Comparison of ENCODE assay signal across 20 mouse cellular contexts in genomic region chr2:115964911-115965310, GRCm38 (mm10).
DNase-seq lines count a peak whose midpoint lies in the region; ATAC-seq and TF ChIP-seq lines count a peak whose summit lies in the region.
"Had no signal": no experiment of that assay in that cellular context is flagged by ENCODE, and none has a peak within 500 bp of the region (broad histone marks: within the 10 kb centered on the region; RNA-seq: fewer than 3 reads in every experiment).

No protein-coding gene starts in this region.

- no peak overlapping the region for H3K4me2 ChIP-seq in hindbrain, embryonic 13.5 days
- H3K4me2 ChIP-seq in neural tube, embryonic 13.5 days: no peak overlapping the region
- H3K4me2 ChIP-seq in hindbrain, postnatal 0 days (ENCODE audit: low read depth, low read length): no peak overlapping the region
- H3K4me2 ChIP-seq: heart, embryonic 11.5 days; liver, embryonic 13.5 days had no signal

- H3K9me3 ChIP-seq in hindbrain, embryonic 13.5 days: no peaks in the 10 kb centered on the region
- no peaks in the 10 kb centered on the region for H3K9me3 ChIP-seq in hindbrain, embryonic 10.5 days
- no peaks in the 10 kb centered on the region for H3K9me3 ChIP-seq in neural tube, embryonic 13.5 days
- H3K9me3 ChIP-seq in hindbrain, postnatal 0 days (ENCODE audit: low read length): no peaks in the 10 kb centered on the region
- H3K9me3 ChIP-seq: liver, embryonic 13.5 days had no signal

- H3K4me3 ChIP-seq in hindbrain, embryonic 13.5 days: no peak overlapping the region
- no peak overlapping the region for H3K4me3 ChIP-seq in hindbrain, embryonic 10.5 days
- H3K4me3 ChIP-seq in neural tube, embryonic 13.5 days: no peak overlapping the region
- H3K4me3 ChIP-seq in hindbrain, postnatal 0 days (ENCODE audit: low read length): no peak overlapping the region
- H3K4me3 ChIP-seq: gastrocnemius, adult 2 months; liver, embryonic 13.5 days had no signal

- WGBS in hindbrain, embryonic 13.5 days: 73% methylated on average over 3 of the region's 3 CpGs
- WGBS in hindbrain, embryonic 10.5 days: 91% methylated on average over 3 of the region's 3 CpGs
- WGBS in neural tube, embryonic 13.5 days: 66% methylated on average over 3 of the region's 3 CpGs
- 67% methylated on average over 3 of the region's 3 CpGs for WGBS in hindbrain, postnatal 0 days

- H3K27me3 ChIP-seq in hindbrain, embryonic 13.5 days: no peaks in the 10 kb centered on the region
- no peaks in the 10 kb centered on the region for H3K27me3 ChIP-seq in hindbrain, embryonic 10.5 days (ENCODE audit: insufficient read depth, poor library complexity, severe bottlenecking)
- H3K27me3 ChIP-seq in neural tube, embryonic 13.5 days: no peaks in the 10 kb centered on the region
- no peaks in the 10 kb centered on the region for H3K27me3 ChIP-seq in hindbrain, postnatal 0 days (ENCODE audit: insufficient read depth, low read length)
- H3K27me3 ChIP-seq: liver, embryonic 13.5 days had no signal

- peaks cover 50% of the 10 kb centered on the region for H3K4me1 ChIP-seq in hindbrain, embryonic 13.5 days (replicated peaks)
- H3K4me1 ChIP-seq in hindbrain, embryonic 10.5 days (replicated peaks): peaks cover 13% of the 10 kb centered on the region
- H3K4me1 ChIP-seq in neural tube, embryonic 13.5 days (replicated peaks): peaks cover 31% of the 10 kb centered on the region
- no peaks in the 10 kb centered on the region for H3K4me1 ChIP-seq in hindbrain, postnatal 0 days (ENCODE audit: insufficient read depth, low read length)
- H3K4me1 ChIP-seq: liver, embryonic 13.5 days had no signal

- DNase-seq in hindbrain, embryonic 10.5 days (ENCODE audit: low spot score): no peak
- DNase-seq in neural tube, embryonic 10.5 days (ENCODE audit: extremely low spot score, low spot score): no peak
- DNase-seq in hindbrain, postnatal 0 days (ENCODE audit: low spot score): peak; percentile 52
- no peak for DNase-seq in left cerebral cortex, postnatal 14 days (ENCODE audit: low spot score in 2 of 2)
- no peak for DNase-seq in layer of hippocampus, adult 11-12 months (ENCODE audit: low spot score)
- DNase-seq: adrenal gland, adult 2 months; cerebellum, adult 11-12 months; cerebellum, postnatal 14 days; gastrocnemius, adult 2 months; kidney, adult 11 months; kidney, postnatal 4 days; layer of hippocampus, adult 9-11 months; liver, embryonic 13.5 days; lung, adult 2 months; lung, postnatal 14 days; thymus, adult 18-20 months; thymus, postnatal 36 days had no signal

- TF ChIP-seq CTCF in hindbrain, postnatal 0 days (IDR thresholded peaks at IDR 0.05; ENCODE audit: low read depth): no peak

- intact Hi-C loops in left cerebral cortex, postnatal 14 days (cut with DNase I): no loop called here

- no peaks in the 10 kb centered on the region for H3K36me3 ChIP-seq in hindbrain, embryonic 13.5 days
- peaks cover 20% of the 10 kb centered on the region; the same call in 1 of the 2 replicates for H3K36me3 ChIP-seq in hindbrain, embryonic 10.5 days
- H3K36me3 ChIP-seq in neural tube, embryonic 13.5 days: no peaks in the 10 kb centered on the region
- H3K36me3 ChIP-seq in hindbrain, postnatal 0 days (ENCODE audit: insufficient read depth, low read length): no peaks in the 10 kb centered on the region
- H3K36me3 ChIP-seq: liver, embryonic 13.5 days had no signal

- ATAC-seq in hindbrain, embryonic 13.5 days (ENCODE audit: low FRiP score): peak; percentile 64; the same call in 1 of the 2 replicates
- peak; percentile 32; the same call in 1 of the 2 replicates for ATAC-seq in neural tube, embryonic 13.5 days (ENCODE audit: low read depth)
- ATAC-seq in hindbrain, postnatal 0 days: no peak

- H3K9ac ChIP-seq in hindbrain, embryonic 13.5 days: no peak overlapping the region
- H3K9ac ChIP-seq in neural tube, embryonic 13.5 days: no peak overlapping the region
- H3K9ac ChIP-seq in hindbrain, postnatal 0 days (replicated peaks; ENCODE audit: low read length): no peak overlapping the region; the same call in 1 of the 2 replicates
- H3K9ac ChIP-seq: liver, embryonic 13.5 days had no signal

- peak overlapping the region; percentile 55; the same call in 1 of the 2 replicates for H3K27ac ChIP-seq in hindbrain, embryonic 13.5 days
- no peak overlapping the region for H3K27ac ChIP-seq in hindbrain, embryonic 10.5 days
- H3K27ac ChIP-seq in neural tube, embryonic 13.5 days (replicated peaks): no peak overlapping the region
- no peak overlapping the region for H3K27ac ChIP-seq in hindbrain, postnatal 0 days
- H3K27ac ChIP-seq: gastrocnemius, adult 2 months; liver, embryonic 13.5 days had no signal
